Mouse (Mus musculus): ENCODE results near the gene Alg12. TPM values are rescaled to one million over a fixed set of nuclear protein-coding genes. Genes with fewer than 3 reads are reported as not detected.
"Not testable (repeated sequence)": the region's sequence is repeated elsewhere in the genome, so short reads cannot be mapped to it uniquely, and the experiment has no call there.

Gene Alg12
- polyA plus RNA-seq, 1 experiment: 22.8 TPM

- WGBS: 53% methylated on average over 5 of the region's 5 CpGs
- DNase-seq (ENCODE audit: low read depth, low spot score): no peak
These were observed 17.5 kb upstream of the Alg12 start for GRCm38 (mm10) chr15:88836571-88836970.

- no peak for DNase-seq (ENCODE audit: low read depth, low spot score)
- 30% methylated on average over 6 of the region's 6 CpGs for WGBS
These were observed 16.9 kb upstream of the Alg12 start for GRCm38 (mm10) chr15:88836031-88836430.

GRCm38 (mm10) chr15:88832536-88832935 is 13.4 kb upstream of the Alg12 start:
- 62% methylated on average over 9 of the region's 9 CpGs for WGBS

GRCm38 (mm10) chr15:88831482-88831881 is 12.4 kb upstream of the Alg12 start:
- DNase-seq (ENCODE audit: low read depth, low spot score): no peak
- WGBS: 32% methylated on average over 5 of the region's 5 CpGs

More at GRCm38 (mm10) chr15:88832536-88832935, 13.4 kb upstream of the Alg12 start:
- DNase-seq (ENCODE audit: low read depth, low spot score): no peak

GRCm38 (mm10) chr15:88830696-88831095 is 11.6 kb upstream of the Alg12 start:
- no peak for DNase-seq (ENCODE audit: low read depth, low spot score)
- WGBS: 81% methylated on average over 5 of the region's 5 CpGs

- WGBS: 77% methylated on average over 6 of the region's 6 CpGs
- no peak for DNase-seq (ENCODE audit: low read depth, low spot score)
These were observed 10.8 kb upstream of the Alg12 start for GRCm38 (mm10) chr15:88829791-88830440.

- WGBS: 46% methylated on average over 17 of the region's 17 CpGs
- no peak for DNase-seq (ENCODE audit: low read depth, low spot score)
These were observed 9.9 kb upstream of the Alg12 start for GRCm38 (mm10) chr15:88828800-88829705.

GRCm38 (mm10) chr15:88827991-88828799 is 9.1 kb upstream of the Alg12 start:
- DNase-seq (ENCODE audit: low read depth, low spot score): no peak
- WGBS: 25% methylated on average over 9 of the region's 9 CpGs

- 88% methylated on average over 6 of the region's 6 CpGs for WGBS
- no peak for DNase-seq (ENCODE audit: low read depth, low spot score)
These were observed 8.3 kb upstream of the Alg12 start for GRCm38 (mm10) chr15:88827466-88827865.

GRCm38 (mm10) chr15:88823376-88823775 is 4.3 kb upstream of the Alg12 start:
- DNase-seq (ENCODE audit: low read depth, low spot score): no peak
- WGBS: 87% methylated on average over 5 of the region's 5 CpGs

- 93% methylated on average over 7 of the region's 7 CpGs for WGBS
- DNase-seq (ENCODE audit: low read depth, low spot score): no peak
These were observed 3.4 kb upstream of the Alg12 start for GRCm38 (mm10) chr15:88822513-88822912.

- no peak for DNase-seq (ENCODE audit: low read depth, low spot score)
- WGBS: 76% methylated on average over 7 of the region's 7 CpGs
These were observed 2.3 kb upstream of the Alg12 start for GRCm38 (mm10) chr15:88821403-88821802.

- WGBS: under 1% methylated on average over 23 of the region's 23 CpGs
- DNase-seq (ENCODE audit: low read depth, low spot score): no peak
These were observed 787 bp upstream of the Alg12 start for GRCm38 (mm10) chr15:88819906-88820303.

- 82% methylated on average over 6 of the region's 6 CpGs for WGBS
- DNase-seq (ENCODE audit: low read depth, low spot score): no peak
These were observed 3.9 kb downstream of the Alg12 start for GRCm38 (mm10) chr15:88815196-88815700.

- 97% methylated on average over 11 of the region's 11 CpGs for WGBS
- DNase-seq (ENCODE audit: low read depth, low spot score): no peak
These were observed 4.6 kb downstream of the Alg12 start for GRCm38 (mm10) chr15:88814411-88815047.

GRCm38 (mm10) chr15:88813873-88814272 is 5.2 kb downstream of the Alg12 start:
- 98% methylated on average over 2 of the region's 2 CpGs for WGBS
- DNase-seq (ENCODE audit: low read depth, low spot score): not testable (repeated sequence)

- no peak for DNase-seq (ENCODE audit: low read depth, low spot score)
- 64% methylated on average over 3 of the region's 3 CpGs for WGBS
These were observed 5.9 kb downstream of the Alg12 start for GRCm38 (mm10) chr15:88813262-88813661.

- 98% methylated on average over 2 of the region's 2 CpGs for WGBS
- DNase-seq (ENCODE audit: low read depth, low spot score): no peak
These were observed 8.7 kb downstream of the Alg12 start for GRCm38 (mm10) chr15:88810369-88810768.

GRCm38 (mm10) chr15:88808121-88808520 is 11.0 kb downstream of the Alg12 start:
- no peak for DNase-seq (ENCODE audit: low read depth, low spot score)
- WGBS: 74% methylated on average over 8 of the region's 8 CpGs

Data from large intestine, adult 2 months (tissue).